Mouse (Mus musculus): ENCODE results near the gene Mtch2. TPM values are rescaled to one million over a fixed set of nuclear protein-coding genes. Genes with fewer than 3 reads are reported as not detected.

The Mtch2 gene
- polyA plus RNA-seq, 1 experiment from 2014 or later: 234 TPM

GRCm38 (mm10) chr2:90846171-90846570 is 784 bp upstream of the Mtch2 start:
- Histone ChIP-seq H3K4me2 (replicated peaks; ENCODE audit: low read depth, low read length) (peak overlapping the region; percentile 53), H3K27ac (ENCODE audit: low read length) (no peak overlapping the region), H3K27me3 (ENCODE audit: control insufficient read depth, insufficient read depth, low read length) (no peaks in the 10 kb centered on the region), H3K9me3 (ENCODE audit: control insufficient read depth, low read depth, low read length) (no peaks in the 10 kb centered on the region), H3K9ac (replicated peaks; ENCODE audit: low read depth, low read length) (0 out of 2 replicates have a peak overlapping the region, but pooled peaks have one; percentile 7), H3K4me1 (ENCODE audit: control insufficient read depth, insufficient read depth, low read length) (0 out of 2 replicates have a peak, but pooled peaks cover 6% of the 10 kb centered on the region), H3K4me3 (ENCODE audit: low read depth, low read length) (peak overlapping the region; percentile 90), H3K36me3 (ENCODE audit: control insufficient read depth, insufficient read depth, low read length) (peaks cover 14% of the 10 kb centered on the region)
- ATAC-seq (ENCODE audit: insufficient number of reproducible peaks, insufficient read depth, low FRiP score, low read depth): no peak
- 37% methylated on average over 6 of the region's 6 CpGs for WGBS

- H3K9ac ChIP-seq (replicated peaks; ENCODE audit: low read depth, low read length): peak overlapping the region; percentile 7
- ATAC-seq (ENCODE audit: insufficient number of reproducible peaks, insufficient read depth, low FRiP score, low read depth): peak; percentile 24; the same call in 1 of the 2 replicates
- no peaks in the 10 kb centered on the region for H3K27me3 ChIP-seq (ENCODE audit: control insufficient read depth, insufficient read depth, low read length)
- H3K9me3 ChIP-seq (ENCODE audit: control insufficient read depth, low read depth, low read length): no peaks in the 10 kb centered on the region
- peak overlapping the region; percentile 90 for H3K4me3 ChIP-seq (ENCODE audit: low read depth, low read length)
- peaks cover 18% of the 10 kb centered on the region for H3K36me3 ChIP-seq (ENCODE audit: control insufficient read depth, insufficient read depth, low read length)
- peak overlapping the region; percentile 44; the same call in 1 of the 2 replicates for H3K27ac ChIP-seq (ENCODE audit: low read length)
- H3K4me1 ChIP-seq (ENCODE audit: control insufficient read depth, insufficient read depth, low read length): 0 out of 2 replicates have a peak, but pooled peaks cover 6% of the 10 kb centered on the region
- H3K4me2 ChIP-seq (replicated peaks; ENCODE audit: low read depth, low read length): peak overlapping the region; percentile 53
- WGBS: 3% methylated on average over 8 of the region's 8 CpGs
These were observed 379 bp upstream of the Mtch2 start for GRCm38 (mm10) chr2:90846597-90846954.

GRCm38 (mm10) chr2:90847681-90848050 is 711 bp downstream of the Mtch2 start:
- 1% methylated on average over 13 of the region's 13 CpGs for WGBS
- no peaks in the 10 kb centered on the region for H3K27me3 ChIP-seq (ENCODE audit: control insufficient read depth, insufficient read depth, low read length)
- peak overlapping the region; percentile 90 for H3K4me3 ChIP-seq (ENCODE audit: low read depth, low read length)
- H3K27ac ChIP-seq (ENCODE audit: low read length): peak overlapping the region; percentile 82; the same call in 1 of the 2 replicates
- peaks cover 29% of the 10 kb centered on the region for H3K36me3 ChIP-seq (ENCODE audit: control insufficient read depth, insufficient read depth, low read length)
- no peak for ATAC-seq (ENCODE audit: insufficient number of reproducible peaks, insufficient read depth, low FRiP score, low read depth)
- H3K9ac ChIP-seq (replicated peaks; ENCODE audit: low read depth, low read length): peak overlapping the region; percentile 71
- H3K4me1 ChIP-seq (ENCODE audit: control insufficient read depth, insufficient read depth, low read length): 0 out of 2 replicates have a peak, but pooled peaks cover 6% of the 10 kb centered on the region
- H3K4me2 ChIP-seq (replicated peaks; ENCODE audit: low read depth, low read length): peak overlapping the region; percentile 47
- H3K9me3 ChIP-seq (ENCODE audit: control insufficient read depth, low read depth, low read length): no peaks in the 10 kb centered on the region

- H3K9me3 ChIP-seq (ENCODE audit: control insufficient read depth, low read depth, low read length): no peaks in the 10 kb centered on the region
- peaks cover 36% of the 10 kb centered on the region for H3K36me3 ChIP-seq (ENCODE audit: control insufficient read depth, insufficient read depth, low read length)
- 0 out of 2 replicates have a peak, but pooled peaks cover 6% of the 10 kb centered on the region for H3K4me1 ChIP-seq (ENCODE audit: control insufficient read depth, insufficient read depth, low read length)
- peak overlapping the region; percentile 47 for H3K4me2 ChIP-seq (replicated peaks; ENCODE audit: low read depth, low read length)
- no peaks in the 10 kb centered on the region for H3K27me3 ChIP-seq (ENCODE audit: control insufficient read depth, insufficient read depth, low read length)
- no peak for ATAC-seq (ENCODE audit: insufficient number of reproducible peaks, insufficient read depth, low FRiP score, low read depth)
- H3K4me3 ChIP-seq (ENCODE audit: low read depth, low read length): peak overlapping the region; percentile 90
- no peak overlapping the region for H3K27ac ChIP-seq (ENCODE audit: low read length)
- WGBS: 86% methylated on average over 5 of the region's 5 CpGs
- peak overlapping the region; percentile 71; the same call in 1 of the 2 replicates for H3K9ac ChIP-seq (replicated peaks; ENCODE audit: low read depth, low read length)
These were observed 1.4 kb downstream of the Mtch2 start for GRCm38 (mm10) chr2:90848331-90848730.

GRCm38 (mm10) chr2:90850401-90850800 is 3.4 kb downstream of the Mtch2 start:
- peaks cover 53% of the 10 kb centered on the region for H3K36me3 ChIP-seq (ENCODE audit: control insufficient read depth, insufficient read depth, low read length)
- 97% methylated on average over 1 of the region's 1 CpGs for WGBS
- no peak overlapping the region for H3K27ac ChIP-seq (ENCODE audit: low read length)
- no peak for ATAC-seq (ENCODE audit: insufficient number of reproducible peaks, insufficient read depth, low FRiP score, low read depth)
- no peak overlapping the region for H3K4me3 ChIP-seq (ENCODE audit: low read depth, low read length)
- no peak overlapping the region for H3K9ac ChIP-seq (replicated peaks; ENCODE audit: low read depth, low read length)
- H3K9me3 ChIP-seq (ENCODE audit: control insufficient read depth, low read depth, low read length): no peaks in the 10 kb centered on the region
- 0 out of 2 replicates have a peak, but pooled peaks cover 6% of the 10 kb centered on the region for H3K4me1 ChIP-seq (ENCODE audit: control insufficient read depth, insufficient read depth, low read length)
- no peaks in the 10 kb centered on the region for H3K27me3 ChIP-seq (ENCODE audit: control insufficient read depth, insufficient read depth, low read length)
- no peak overlapping the region for H3K4me2 ChIP-seq (replicated peaks; ENCODE audit: low read depth, low read length)

- Histone ChIP-seq H3K27me3 (ENCODE audit: control insufficient read depth, insufficient read depth, low read length) (no peaks in the 10 kb centered on the region), H3K4me2 (replicated peaks; ENCODE audit: low read depth, low read length) (no peak overlapping the region), H3K27ac (ENCODE audit: low read length) (no peak overlapping the region), H3K36me3 (ENCODE audit: control insufficient read depth, insufficient read depth, low read length) (peaks cover 54% of the 10 kb centered on the region), H3K4me1 (ENCODE audit: control insufficient read depth, insufficient read depth, low read length) (no peaks in the 10 kb centered on the region), H3K4me3 (ENCODE audit: low read depth, low read length) (no peak overlapping the region), H3K9me3 (ENCODE audit: control insufficient read depth, low read depth, low read length) (no peaks in the 10 kb centered on the region), H3K9ac (replicated peaks; ENCODE audit: low read depth, low read length) (no peak overlapping the region)
- 92% methylated on average over 2 of the region's 2 CpGs for WGBS
- no peak for ATAC-seq (ENCODE audit: insufficient number of reproducible peaks, insufficient read depth, low FRiP score, low read depth)
These were observed 14.5 kb downstream of the Mtch2 start for GRCm38 (mm10) chr2:90861486-90861885.

- no peak overlapping the region for H3K4me2 ChIP-seq (replicated peaks; ENCODE audit: low read depth, low read length)
- no peak overlapping the region for H3K9ac ChIP-seq (replicated peaks; ENCODE audit: low read depth, low read length)
- H3K27ac ChIP-seq (ENCODE audit: low read length): no peak overlapping the region
- no peaks in the 10 kb centered on the region for H3K9me3 ChIP-seq (ENCODE audit: control insufficient read depth, low read depth, low read length)
- H3K4me3 ChIP-seq (ENCODE audit: low read depth, low read length): no peak overlapping the region
- no peak for ATAC-seq (ENCODE audit: insufficient number of reproducible peaks, insufficient read depth, low FRiP score, low read depth)
- peaks cover 55% of the 10 kb centered on the region for H3K36me3 ChIP-seq (ENCODE audit: control insufficient read depth, insufficient read depth, low read length)
- H3K4me1 ChIP-seq (ENCODE audit: control insufficient read depth, insufficient read depth, low read length): no peaks in the 10 kb centered on the region
- no peaks in the 10 kb centered on the region for H3K27me3 ChIP-seq (ENCODE audit: control insufficient read depth, insufficient read depth, low read length)
These were observed 17.2 kb downstream of the Mtch2 start for GRCm38 (mm10) chr2:90864184-90864583.

- WGBS: 21% methylated on average over 3 of the region's 3 CpGs
- ATAC-seq (ENCODE audit: insufficient number of reproducible peaks, insufficient read depth, low FRiP score, low read depth): peak; percentile 83; the same call in 1 of the 2 replicates
- no peak overlapping the region for H3K9ac ChIP-seq (replicated peaks; ENCODE audit: low read depth, low read length)
- H3K36me3 ChIP-seq (ENCODE audit: control insufficient read depth, insufficient read depth, low read length): peaks cover 38% of the 10 kb centered on the region
- no peak overlapping the region for H3K4me3 ChIP-seq (ENCODE audit: low read depth, low read length)
- no peak overlapping the region for H3K27ac ChIP-seq (ENCODE audit: low read length)
- no peak overlapping the region for H3K4me2 ChIP-seq (replicated peaks; ENCODE audit: low read depth, low read length)
- H3K4me1 ChIP-seq (ENCODE audit: control insufficient read depth, insufficient read depth, low read length): peaks cover 14% of the 10 kb centered on the region
- no peaks in the 10 kb centered on the region for H3K9me3 ChIP-seq (ENCODE audit: control insufficient read depth, low read depth, low read length)
- no peaks in the 10 kb centered on the region for H3K27me3 ChIP-seq (ENCODE audit: control insufficient read depth, insufficient read depth, low read length)
These were observed 19.6 kb downstream of the Mtch2 start for GRCm38 (mm10) chr2:90866524-90866923.

- Histone ChIP-seq H3K36me3 (ENCODE audit: control insufficient read depth, insufficient read depth, low read length) (peaks cover 24% of the 10 kb centered on the region), H3K4me1 (ENCODE audit: control insufficient read depth, insufficient read depth, low read length) (peaks cover 14% of the 10 kb centered on the region), H3K27me3 (ENCODE audit: control insufficient read depth, insufficient read depth, low read length) (no peaks in the 10 kb centered on the region), H3K9me3 (ENCODE audit: control insufficient read depth, low read depth, low read length) (no peaks in the 10 kb centered on the region), H3K9ac (replicated peaks; ENCODE audit: low read depth, low read length) (no peak overlapping the region), H3K4me2 (replicated peaks; ENCODE audit: low read depth, low read length) (no peak overlapping the region), H3K27ac (ENCODE audit: low read length) (no peak overlapping the region), H3K4me3 (ENCODE audit: low read depth, low read length) (no peak overlapping the region)
- ATAC-seq (ENCODE audit: insufficient number of reproducible peaks, insufficient read depth, low FRiP score, low read depth): peak; percentile 67; the same call in 1 of the 2 replicates
- WGBS: 3% methylated on average over 4 of the region's 4 CpGs
These were observed 23.2 kb downstream of the Mtch2 start for GRCm38 (mm10) chr2:90870136-90870601.

Data from stomach, embryonic 14.5 days (tissue).